Mouse (Mus musculus): ENCODE measurements around the gene Commd3. TPM values are rescaled to one million over a fixed set of nuclear protein-coding genes. Genes with fewer than 3 reads are reported as not detected.

Gene Commd3
- polyA plus RNA-seq, 1 experiment from 2014 or later = 214 TPM

DNA sequence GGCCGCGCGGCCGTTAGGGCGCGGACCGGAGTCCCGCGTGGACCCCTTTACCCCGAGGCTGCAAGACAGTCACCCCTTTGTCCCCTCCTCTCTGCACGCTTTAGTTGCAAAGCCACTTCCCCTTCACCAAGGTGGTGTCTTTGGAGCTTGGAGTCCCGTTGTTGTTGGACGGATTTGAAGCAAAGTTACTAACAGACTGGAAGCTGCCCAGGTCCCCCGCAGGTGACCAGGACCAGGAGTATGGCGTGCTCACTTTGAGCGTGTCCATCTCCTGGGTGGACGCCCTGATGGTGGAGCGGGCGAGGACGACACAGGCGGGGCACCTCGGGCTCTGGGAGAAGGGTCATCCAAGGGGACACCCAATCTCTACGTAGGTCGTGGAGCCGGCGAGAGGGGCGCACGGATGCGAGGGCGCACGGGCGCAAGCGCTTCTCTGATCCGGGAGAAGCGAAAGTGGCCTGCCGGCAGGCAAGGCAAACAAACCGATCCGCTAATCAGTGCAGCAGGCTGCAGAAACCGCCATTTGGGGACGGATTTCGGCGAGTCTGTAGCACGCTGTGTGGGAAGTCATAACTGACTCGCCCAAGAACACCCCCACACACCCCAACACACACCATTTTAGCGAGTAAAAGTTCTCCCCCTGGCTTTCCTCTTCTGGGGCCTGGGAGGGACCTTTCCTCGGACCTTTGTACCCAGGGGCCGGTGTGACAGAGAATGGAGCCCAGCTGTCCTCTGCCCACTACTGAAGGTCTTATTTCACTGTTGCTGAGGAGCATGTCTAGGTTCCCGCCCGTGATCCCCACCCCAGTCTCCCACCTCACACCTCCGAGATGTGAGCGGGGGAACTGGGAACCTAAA lies 17.1 kb downstream of the Commd3 start:
- H3K4me3 ChIP-seq = peak overlapping the region; percentile 46
- H3K9me3 ChIP-seq = no peaks in the 10 kb centered on the region
- H3K4me2 ChIP-seq = peak overlapping the region; percentile 73
- ATAC-seq (ENCODE audit: low FRiP score) = peak; percentile 40
- H3K27me3 ChIP-seq = peaks cover 86% of the 10 kb centered on the region
- H3K27ac ChIP-seq = no peak overlapping the region
- H3K9ac ChIP-seq = 0 out of 2 replicates have a peak overlapping the region, but pooled peaks have one; percentile 69
- under 1% methylated on average over 51 of the region's 51 CpGs for WGBS
- H3K4me1 ChIP-seq (replicated peaks) = peaks cover 25% of the 10 kb centered on the region
- peaks cover 3% of the 10 kb centered on the region for H3K36me3 ChIP-seq

GRCm38 (mm10) chr2:18690055-18690691 lies 18.0 kb downstream of the Commd3 start:
- WGBS = under 1% methylated on average over 57 of the region's 58 CpGs

GRCm38 (mm10) chr2:18690756-18691155 lies 18.6 kb downstream of the Commd3 start:
- H3K9me3 ChIP-seq = no peaks in the 10 kb centered on the region
- H3K9ac ChIP-seq = no peak overlapping the region
- peak overlapping the region; percentile 73; the same call in 1 of the 2 replicates for H3K4me2 ChIP-seq
- under 1% methylated on average over 9 of the region's 9 CpGs for WGBS
- H3K27ac ChIP-seq = no peak overlapping the region
- peaks cover 89% of the 10 kb centered on the region for H3K27me3 ChIP-seq
- H3K4me1 ChIP-seq (replicated peaks) = peaks cover 31% of the 10 kb centered on the region
- peak overlapping the region; percentile 46; the same call in 1 of the 2 replicates for H3K4me3 ChIP-seq
- no peak for ATAC-seq (ENCODE audit: low FRiP score)
- H3K36me3 ChIP-seq = no peaks in the 10 kb centered on the region

More at GRCm38 (mm10) chr2:18690055-18690691, 18.0 kb downstream of the Commd3 start:
- Histone ChIP-seq H3K4me3 (peak overlapping the region; percentile 46), H3K4me1 (replicated peaks) (peaks cover 31% of the 10 kb centered on the region), H3K9me3 (no peaks in the 10 kb centered on the region), H3K36me3 (no peaks in the 10 kb centered on the region), H3K4me2 (peak overlapping the region; percentile 73), H3K27ac (no peak overlapping the region), H3K9ac (peak overlapping the region; percentile 69), H3K27me3 (peaks cover 87% of the 10 kb centered on the region)
- ATAC-seq (ENCODE audit: low FRiP score) = peak; percentile 63

- H3K27ac ChIP-seq = no peak overlapping the region
- peaks cover 31% of the 10 kb centered on the region for H3K4me1 ChIP-seq (replicated peaks)
- H3K4me2 ChIP-seq = no peak overlapping the region
- H3K4me3 ChIP-seq = no peak overlapping the region
- H3K27me3 ChIP-seq = peaks cover 87% of the 10 kb centered on the region
- H3K9me3 ChIP-seq = no peaks in the 10 kb centered on the region
- ATAC-seq (ENCODE audit: low FRiP score) = no peak
- no peak overlapping the region for H3K9ac ChIP-seq
- H3K36me3 ChIP-seq = no peaks in the 10 kb centered on the region
These were observed 19.8 kb downstream of the Commd3 start for GRCm38 (mm10) chr2:18692031-18692430.

- Histone ChIP-seq H3K4me1 (replicated peaks) (peaks cover 31% of the 10 kb centered on the region), H3K4me3 (no peak overlapping the region), H3K9ac (no peak overlapping the region), H3K27ac (no peak overlapping the region), H3K27me3 (peaks cover 82% of the 10 kb centered on the region), H3K36me3 (no peaks in the 10 kb centered on the region), H3K9me3 (no peaks in the 10 kb centered on the region), H3K4me2 (no peak overlapping the region)
- no peak for ATAC-seq (ENCODE audit: low FRiP score)
- 2% methylated on average over 1 of the region's 1 CpGs for WGBS
These were observed 20.4 kb downstream of the Commd3 start for GRCm38 (mm10) chr2:18692548-18692947.

DNA sequence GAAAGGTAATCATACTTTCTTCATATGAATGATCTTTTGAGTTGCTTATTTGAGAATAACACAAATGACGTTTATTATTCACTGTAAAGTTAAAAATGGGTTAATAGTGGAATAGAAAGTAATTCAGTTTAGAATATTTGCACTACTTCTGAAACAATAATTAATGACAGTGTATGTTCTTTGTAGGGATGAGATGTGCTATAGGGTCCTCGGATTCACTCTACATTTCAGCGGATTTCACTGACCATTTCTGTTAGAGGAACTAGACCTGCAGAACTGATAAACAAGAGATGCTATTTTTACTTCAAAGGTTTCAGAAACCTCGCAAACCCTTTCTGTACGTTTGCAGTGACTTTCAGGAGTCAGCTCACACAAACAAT lies 21.3 kb downstream of the Commd3 start:
- no peak for ATAC-seq (ENCODE audit: low FRiP score)
- 1% methylated on average over 5 of the region's 5 CpGs for WGBS
- Histone ChIP-seq H3K4me2 (peak overlapping the region; percentile 88), H3K27ac (no peak overlapping the region), H3K4me3 (peak overlapping the region; percentile 56), H3K9me3 (no peaks in the 10 kb centered on the region), H3K9ac (no peak overlapping the region), H3K27me3 (peaks cover 82% of the 10 kb centered on the region), H3K4me1 (replicated peaks) (peaks cover 32% of the 10 kb centered on the region), H3K36me3 (no peaks in the 10 kb centered on the region)

DNA sequence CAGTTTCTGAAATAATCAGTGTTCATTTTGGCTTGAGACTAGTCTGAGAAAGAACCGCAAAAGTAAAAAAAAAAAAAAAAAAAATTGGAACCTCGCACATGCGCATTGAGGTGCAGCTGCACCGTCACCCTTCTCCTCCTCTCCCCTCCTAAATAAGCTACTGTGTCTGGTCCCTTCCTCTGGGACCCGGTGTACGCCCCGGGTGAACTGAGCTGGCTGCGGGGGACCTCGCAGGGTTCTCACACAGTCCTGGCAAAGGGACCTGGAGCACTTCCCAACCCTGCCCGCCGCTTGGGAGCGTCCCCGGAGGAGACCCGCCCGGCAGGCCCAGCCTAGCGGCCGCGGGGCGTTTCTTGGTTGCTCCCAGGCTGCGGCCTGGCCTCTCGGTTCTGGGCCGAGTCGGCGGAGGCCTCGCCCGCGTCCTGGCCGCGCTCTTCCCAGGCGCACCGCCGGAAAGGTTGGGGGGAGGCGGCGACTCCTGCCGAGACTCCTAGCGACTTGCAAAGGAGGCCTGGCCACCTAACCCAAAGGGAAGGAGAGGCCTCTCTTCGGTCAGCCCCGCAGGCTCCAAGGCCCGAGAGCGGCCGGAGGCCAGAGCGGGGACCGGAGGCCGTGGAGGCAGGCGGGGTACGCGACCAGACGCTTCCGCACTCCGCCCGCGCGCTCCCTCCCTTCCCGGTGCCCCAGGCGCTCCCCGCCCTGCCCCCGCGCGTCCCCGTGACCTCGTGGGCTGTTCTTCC lies 21.9 kb downstream of the Commd3 start, which contains the start of gene Spag6:
TSS of gene Spag6 (plus strand) at position 162 of the 740 bp plus-strand sequence.
- peak; percentile 73 for ATAC-seq (ENCODE audit: low FRiP score)
- H3K9ac ChIP-seq = peak within 1 kb of the TSS; percentile 77
- H3K4me2 ChIP-seq = peak within 1 kb of the TSS; percentile 88
- H3K27me3 ChIP-seq = peaks cover 82% of the 10 kb centered on the region
- under 1% methylated on average over 60 of the region's 61 CpGs for WGBS
- peak within 1 kb of the TSS; percentile 56 for H3K4me3 ChIP-seq
- H3K27ac ChIP-seq = peak within 1 kb of the TSS; percentile 19; the same call in 1 of the 2 replicates
- H3K36me3 ChIP-seq = no peaks in the 10 kb centered on the region
- H3K4me1 ChIP-seq (replicated peaks) = peaks cover 33% of the 10 kb centered on the region
- no peaks in the 10 kb centered on the region for H3K9me3 ChIP-seq

- Histone ChIP-seq H3K9me3 (no peaks in the 10 kb centered on the region), H3K9ac (peak overlapping the region; percentile 77), H3K4me2 (peak overlapping the region; percentile 88), H3K27ac (no peak overlapping the region), H3K27me3 (peaks cover 82% of the 10 kb centered on the region), H3K4me3 (peak overlapping the region; percentile 56), H3K4me1 (replicated peaks) (peaks cover 28% of the 10 kb centered on the region), H3K36me3 (no peaks in the 10 kb centered on the region)
- 0% methylated on average over 20 of the region's 20 CpGs for WGBS
- ATAC-seq (ENCODE audit: low FRiP score) = peak; percentile 37
These were observed 22.4 kb downstream of the Commd3 start for GRCm38 (mm10) chr2:18694611-18694950.

GRCm38 (mm10) chr2:18695163-18695562 lies 23.0 kb downstream of the Commd3 start:
- Histone ChIP-seq H3K9me3 (no peaks in the 10 kb centered on the region), H3K4me2 (no peak overlapping the region), H3K27me3 (peaks cover 82% of the 10 kb centered on the region), H3K4me1 (replicated peaks) (peaks cover 22% of the 10 kb centered on the region), H3K4me3 (no peak overlapping the region), H3K27ac (no peak overlapping the region), H3K9ac (no peak overlapping the region), H3K36me3 (no peaks in the 10 kb centered on the region)
- WGBS = under 1% methylated on average over 8 of the region's 8 CpGs
- ATAC-seq (ENCODE audit: low FRiP score) = no peak

DNA sequence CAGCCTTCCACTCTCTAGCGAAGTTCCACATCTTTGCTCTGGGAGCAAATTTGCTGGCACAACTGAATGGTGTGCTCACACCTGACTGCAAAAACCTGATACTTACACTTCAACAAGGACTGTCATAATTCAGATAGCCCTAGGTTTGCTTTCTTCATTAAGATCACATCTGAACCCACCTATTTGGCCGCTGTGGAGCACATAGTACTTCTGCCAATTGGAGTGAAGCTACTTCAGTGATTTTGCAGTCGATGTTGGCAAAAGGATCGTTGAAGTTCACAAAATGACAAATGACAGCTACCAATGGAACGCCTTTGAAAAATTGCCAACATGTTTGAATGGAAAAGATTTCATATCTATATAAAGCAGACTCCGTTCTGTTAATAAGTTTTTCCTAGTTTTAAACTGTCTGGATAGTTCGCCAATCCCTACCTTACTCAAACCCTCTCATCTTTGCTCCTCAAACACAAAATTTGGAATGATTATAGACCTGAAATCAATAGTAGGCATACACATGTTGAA lies 23.5 kb downstream of the Commd3 start:
- H3K4me1 ChIP-seq (replicated peaks) = peaks cover 17% of the 10 kb centered on the region
- no peak overlapping the region for H3K4me3 ChIP-seq
- H3K4me2 ChIP-seq = no peak overlapping the region
- no peaks in the 10 kb centered on the region for H3K9me3 ChIP-seq
- ATAC-seq (ENCODE audit: low FRiP score) = no peak
- no peak overlapping the region for H3K9ac ChIP-seq
- H3K27ac ChIP-seq = no peak overlapping the region
- H3K36me3 ChIP-seq = no peaks in the 10 kb centered on the region
- peaks cover 82% of the 10 kb centered on the region for H3K27me3 ChIP-seq
- WGBS = 3% methylated on average over 7 of the region's 7 CpGs

DNA sequence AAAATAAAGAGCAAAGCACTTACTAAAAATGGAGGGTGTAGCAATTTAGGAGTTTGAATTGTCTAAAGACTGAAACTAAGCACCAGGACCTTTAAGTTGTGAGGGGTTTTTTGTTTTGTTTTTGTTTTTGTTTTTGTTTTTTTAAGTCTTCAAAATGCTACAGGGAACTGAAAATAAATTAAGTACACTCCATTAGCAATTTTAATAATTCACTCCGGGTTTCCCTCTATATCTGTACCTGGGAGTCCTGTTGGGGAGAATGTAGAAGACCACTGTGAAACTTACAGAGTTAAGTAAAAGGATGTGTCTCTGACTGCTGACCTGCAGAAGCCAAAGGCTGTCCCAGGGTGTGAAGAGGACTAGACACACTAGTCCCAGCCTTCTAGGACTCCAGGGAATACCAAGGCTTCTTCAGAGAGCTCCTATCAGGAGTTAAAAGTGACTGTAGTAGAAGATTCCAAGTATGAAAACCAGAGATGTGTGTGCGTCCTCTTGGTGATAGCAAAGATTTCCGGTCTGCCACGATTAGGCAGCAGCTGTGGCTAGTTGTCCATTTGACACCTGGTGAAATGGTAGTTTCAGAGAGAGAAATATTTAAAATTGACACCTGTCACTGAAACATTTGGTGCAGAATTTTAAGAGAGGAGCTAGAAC lies 25.5 kb downstream of the Commd3 start:
- no peaks in the 10 kb centered on the region for H3K9me3 ChIP-seq
- 3% methylated on average over 4 of the region's 4 CpGs for WGBS
- ATAC-seq (ENCODE audit: low FRiP score) = no peak
- peaks cover 17% of the 10 kb centered on the region for H3K4me1 ChIP-seq (replicated peaks)
- peaks cover 83% of the 10 kb centered on the region for H3K27me3 ChIP-seq
- H3K4me3 ChIP-seq = no peak overlapping the region
- H3K36me3 ChIP-seq = no peaks in the 10 kb centered on the region
- no peak overlapping the region for H3K9ac ChIP-seq
- no peak overlapping the region for H3K27ac ChIP-seq
- no peak overlapping the region for H3K4me2 ChIP-seq
